Mouse (Mus musculus): Measurements from ENCODE around the gene Ccm2.
A peak's percentile ranks its signal among the peaks of the same experiment; 100 is the strongest.

Ccm2 gene

GRCm38 (mm10) chr11:6603887-6604603, 57.4 kb downstream of the Ccm2 start:
- DNase-seq (ENCODE audit: low spot score in 2 of 2) = no peak

- DNase-seq (ENCODE audit: low spot score in 2 of 2) = no peak
Observed at GRCm38 (mm10) chr11:6604604-6604936, 57.9 kb downstream of the Ccm2 start.

- no peak for DNase-seq (ENCODE audit: low spot score in 2 of 2)
Observed at GRCm38 (mm10) chr11:6605021-6605481, 58.4 kb downstream of the Ccm2 start.

- peak; percentile 75 to 87 for DNase-seq (ENCODE audit: low spot score in 2 of 2)
Observed at GRCm38 (mm10) chr11:6605491-6606399, 59.1 kb downstream of the Ccm2 start, which contains the start of gene Nacad. Nacad (minus strand) TSS chr11:6606053.

GRCm38 (mm10) chr11:6615250-6616205, 68.8 kb downstream of the Ccm2 start:
- no peak for DNase-seq (ENCODE audit: low spot score in 2 of 2)

GRCm38 (mm10) chr11:6623704-6624103, 77.0 kb downstream of the Ccm2 start:
- no peak for DNase-seq (ENCODE audit: low spot score in 2 of 2)

GRCm38 (mm10) chr11:6624619-6625382, 78.1 kb downstream of the Ccm2 start:
- DNase-seq (ENCODE audit: low spot score in 2 of 2) = no peak

- peak; percentile 93 to 95 for DNase-seq (ENCODE audit: low spot score in 2 of 2)
Observed at GRCm38 (mm10) chr11:6625478-6626387, 79.0 kb downstream of the Ccm2 start, which contains the start of gene Tbrg4. Tbrg4 (minus strand) TSS chr11:6626067.

GRCm38 (mm10) chr11:6626388-6626772, 79.7 kb downstream of the Ccm2 start:
- no peak for DNase-seq (ENCODE audit: low spot score in 2 of 2)

- DNase-seq (ENCODE audit: low spot score in 2 of 2) = no peak
Observed at GRCm38 (mm10) chr11:6627731-6628130, 81.0 kb downstream of the Ccm2 start.

- peak in 1 of 2 experiments; percentile 29 for DNase-seq (ENCODE audit: low spot score in 2 of 2)
Observed at GRCm38 (mm10) chr11:6628568-6628967, 81.9 kb downstream of the Ccm2 start.

- DNase-seq (ENCODE audit: low spot score in 2 of 2) = no peak
Observed at GRCm38 (mm10) chr11:6629655-6630054, 83.0 kb downstream of the Ccm2 start.

GRCm38 (mm10) chr11:6636150-6636549, 89.5 kb downstream of the Ccm2 start:
- no peak for DNase-seq (ENCODE audit: low spot score in 2 of 2)

- no peak for DNase-seq (ENCODE audit: low spot score in 2 of 2)
Observed at GRCm38 (mm10) chr11:6638537-6638936, 91.8 kb downstream of the Ccm2 start, which contains the start of gene Wap. Wap (minus strand) TSS chr11:6638637.

GRCm38 (mm10) chr11:6639072-6639471, 92.4 kb downstream of the Ccm2 start:
- DNase-seq (ENCODE audit: low spot score in 2 of 2) = no peak

- DNase-seq (ENCODE audit: low spot score in 2 of 2) = no peak
Observed at GRCm38 (mm10) chr11:6644566-6644965, 97.9 kb downstream of the Ccm2 start.

Data from frontal cortex, postnatal 36 days (tissue).